Mouse (Mus musculus): ENCODE data around the gene Greb1. TPM values are rescaled to one million over a fixed set of nuclear protein-coding genes. Genes with fewer than 3 reads are reported as not detected.

The Greb1 gene
- total RNA-seq (2021): 10 to 100 TPM; 19.3 to 37.1 TPM
- long read RNA-seq, experiment 1, partial matches to known transcripts: 0 of 4 reads
- long read RNA-seq, experiment 1, other reads (novel, unspliced or antisense): 4 of 4 reads
- long read RNA-seq, experiment 2, partial matches to known transcripts: 2 of 5 reads
- long read RNA-seq, experiment 2, other reads (novel, unspliced or antisense): 3 of 5 reads

DNA sequence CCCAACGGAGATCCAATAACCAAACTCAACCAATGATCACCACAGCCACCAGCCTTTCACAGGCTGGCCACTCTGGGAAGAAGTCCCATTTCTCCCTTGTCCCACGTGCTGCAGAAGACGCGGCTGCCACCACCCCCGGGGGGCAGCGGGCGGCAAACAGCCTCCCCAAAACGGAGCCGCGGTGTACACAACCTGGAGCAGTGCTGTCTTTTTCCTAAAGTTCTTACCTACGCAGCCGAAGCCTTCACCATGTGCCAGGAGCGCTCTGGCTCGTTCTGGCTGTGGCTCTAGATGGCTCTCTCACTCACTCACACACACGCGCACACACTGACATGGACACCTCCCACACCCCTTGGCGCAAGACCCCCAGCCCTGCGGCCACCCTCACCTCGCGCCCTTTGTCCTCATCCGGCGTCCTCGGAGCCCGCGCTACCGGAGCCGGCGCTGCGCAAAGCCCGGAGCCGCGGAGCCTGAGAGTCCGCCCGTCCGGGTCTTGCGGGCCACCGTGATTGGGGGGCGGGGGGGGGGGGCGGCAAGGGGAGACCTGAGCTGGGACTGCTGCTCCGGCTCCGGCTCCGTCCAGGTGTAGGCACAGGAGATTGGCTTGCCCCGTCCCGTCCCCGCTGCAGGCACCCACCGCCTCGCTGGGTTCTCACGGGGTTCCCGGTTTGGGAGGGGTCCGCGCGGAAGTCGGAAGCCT lies at the start of gene Greb1:
Greb1 (minus strand) TSS at position 628 of the 700 bp plus-strand sequence.
- peak; percentile 69 for DNase-seq

DNA sequence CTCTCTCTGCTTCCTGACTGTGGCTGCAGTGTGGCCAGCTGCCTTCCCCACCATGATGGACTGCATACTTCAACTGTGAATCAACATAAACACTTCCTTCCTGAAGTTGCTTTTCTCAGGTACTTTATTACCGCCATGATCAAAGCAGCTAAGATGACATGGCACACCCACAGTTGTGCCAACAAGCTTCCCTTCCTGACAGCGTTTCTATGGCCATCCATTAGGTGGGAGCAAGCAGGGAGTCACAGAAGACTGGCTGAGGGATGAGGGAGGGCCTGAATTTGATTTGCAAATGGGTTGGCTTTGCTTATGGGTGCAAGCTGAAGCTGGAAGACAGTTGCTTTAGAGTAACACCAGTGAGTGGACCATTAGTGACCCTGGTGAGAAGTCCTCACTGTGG lies 49.1 kb upstream of the Greb1 start:
- DNase-seq: no peak

DNA sequence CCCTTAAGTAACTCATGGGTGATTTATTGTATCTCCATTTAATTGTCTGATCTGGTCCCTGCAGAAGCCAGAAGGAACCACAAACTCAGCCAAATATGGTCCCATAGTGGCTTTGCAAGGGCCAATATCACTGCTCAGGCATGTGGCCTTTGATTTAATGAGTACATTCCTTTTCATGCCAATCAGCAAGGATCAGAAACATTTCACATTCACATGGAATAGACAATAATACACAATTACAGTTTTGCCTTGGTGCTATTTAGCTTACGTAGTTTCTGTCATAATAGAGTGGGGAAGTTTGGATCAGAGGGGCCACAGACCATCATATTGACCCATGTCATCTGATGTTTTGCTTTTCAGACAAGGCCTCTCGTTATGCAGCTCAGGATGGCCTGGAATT lies 47.8 kb upstream of the Greb1 start:
- no peak for DNase-seq

DNA sequence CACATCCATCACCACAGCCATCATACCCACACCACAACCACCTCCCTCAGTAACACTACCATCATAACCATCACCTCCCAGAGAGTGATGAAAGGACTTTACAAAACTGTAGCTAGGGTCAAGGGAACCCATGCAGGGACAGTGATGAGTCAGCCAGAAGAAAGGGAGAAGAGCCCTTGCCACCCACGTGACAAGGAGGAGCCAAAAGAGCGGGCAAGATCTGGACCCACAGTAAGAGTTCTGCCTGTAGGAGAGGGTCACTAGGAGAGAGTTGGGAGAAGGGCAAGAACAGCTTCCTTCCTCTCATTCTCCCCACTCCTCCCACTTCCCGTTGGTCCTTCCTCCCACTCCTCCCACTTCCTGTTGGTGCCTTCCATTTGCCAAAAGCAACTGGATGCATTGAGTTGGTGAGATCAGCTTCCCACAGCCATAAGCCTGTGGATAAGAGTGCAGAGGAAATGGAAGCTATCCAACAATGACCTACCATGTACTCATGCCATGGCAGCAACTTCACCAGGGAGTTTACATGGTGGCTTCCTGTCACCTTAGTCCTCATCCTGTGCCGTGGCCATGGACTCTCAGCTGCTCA lies 46.6 kb upstream of the Greb1 start:
- DNase-seq: no peak

DNA sequence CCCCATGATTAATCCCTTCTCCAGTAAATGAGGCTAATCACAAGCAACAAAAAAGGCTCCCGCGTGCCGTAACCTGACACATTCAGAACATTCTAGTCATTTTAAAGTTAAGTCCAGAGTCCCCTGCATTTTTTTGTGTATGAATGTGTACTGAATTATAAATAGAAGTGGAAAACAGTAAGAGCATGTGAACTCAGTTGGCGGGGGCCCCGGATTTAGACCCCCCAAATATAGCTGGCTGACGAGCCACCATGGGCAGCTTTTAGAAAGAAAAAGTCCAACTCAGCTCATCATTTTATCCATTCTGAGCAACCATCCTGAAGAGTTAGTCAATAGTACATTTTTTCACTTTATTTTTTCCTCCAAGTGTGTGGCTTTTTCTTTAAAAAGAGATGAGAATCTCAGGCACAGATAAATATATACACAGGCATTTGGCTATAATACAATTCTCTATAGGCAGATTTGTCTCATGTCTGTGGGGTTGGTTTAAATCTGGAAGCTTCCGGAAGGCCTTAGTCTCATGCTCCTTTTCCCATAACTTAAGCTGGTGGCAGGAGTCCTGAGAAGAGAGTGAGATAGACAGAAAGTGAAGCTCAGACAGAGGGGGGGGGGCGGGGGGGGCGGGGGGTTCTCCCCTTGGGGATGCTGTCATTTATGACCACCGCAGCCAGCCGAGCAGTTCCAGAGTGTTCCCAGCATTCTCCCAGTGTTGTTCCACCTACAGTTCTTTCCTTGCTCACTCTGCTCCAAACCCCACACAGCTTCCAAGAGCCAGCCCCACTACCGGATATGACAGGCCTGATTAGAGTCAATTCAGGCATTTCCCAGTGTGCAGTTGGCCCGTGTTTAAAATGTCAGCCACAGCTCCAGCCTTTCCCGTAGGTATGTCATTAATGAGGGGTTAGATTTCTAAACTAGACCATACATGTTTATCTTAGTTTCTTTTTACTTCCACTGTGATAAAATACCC lies 44.2 kb upstream of the Greb1 start:
- DNase-seq: no peak

DNA sequence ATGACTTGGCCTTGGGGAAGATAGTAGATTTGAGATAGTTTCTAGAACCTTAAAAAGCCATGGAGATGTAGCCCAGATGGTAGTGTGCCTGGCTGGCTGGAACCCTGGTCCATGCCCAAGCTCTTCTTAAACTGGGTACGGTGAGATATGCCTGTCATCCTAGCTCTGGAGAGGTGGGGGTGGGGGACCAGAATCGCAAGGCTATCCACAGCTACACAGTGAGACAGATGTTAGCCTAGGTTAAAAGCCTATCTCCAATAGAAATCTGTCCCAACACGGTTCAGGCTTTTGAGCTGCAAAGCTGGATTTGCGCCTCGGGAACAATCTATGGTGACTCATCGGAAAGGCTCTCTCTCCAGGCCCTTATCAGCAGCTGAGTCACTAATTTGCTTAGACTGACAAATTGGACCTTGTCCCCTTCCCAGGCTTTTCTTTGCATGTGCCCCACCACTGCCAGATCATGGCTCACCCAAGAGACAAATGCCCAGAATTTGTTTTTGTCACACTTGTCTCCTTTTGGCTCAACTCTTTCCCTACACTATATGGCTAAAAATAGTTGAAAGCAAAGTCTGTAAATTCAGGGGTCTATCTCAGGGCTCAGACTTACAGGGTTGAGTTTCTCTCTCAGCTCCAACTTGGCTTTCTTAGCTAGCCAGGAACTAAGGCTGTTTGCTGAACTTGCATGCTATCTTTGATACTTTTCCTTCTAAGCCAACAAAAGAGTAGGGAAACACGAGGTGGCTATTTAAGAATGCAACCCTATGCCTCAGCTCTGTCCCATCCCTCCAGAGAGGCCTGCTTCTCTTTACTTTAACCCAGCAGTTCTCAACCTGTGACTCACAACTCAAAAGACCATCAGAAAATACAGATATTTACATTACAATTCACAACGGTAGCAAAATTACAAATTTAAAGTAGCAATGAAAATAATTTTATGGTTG lies 40.4 kb upstream of the Greb1 start:
- peak; percentile 65 for DNase-seq

DNA sequence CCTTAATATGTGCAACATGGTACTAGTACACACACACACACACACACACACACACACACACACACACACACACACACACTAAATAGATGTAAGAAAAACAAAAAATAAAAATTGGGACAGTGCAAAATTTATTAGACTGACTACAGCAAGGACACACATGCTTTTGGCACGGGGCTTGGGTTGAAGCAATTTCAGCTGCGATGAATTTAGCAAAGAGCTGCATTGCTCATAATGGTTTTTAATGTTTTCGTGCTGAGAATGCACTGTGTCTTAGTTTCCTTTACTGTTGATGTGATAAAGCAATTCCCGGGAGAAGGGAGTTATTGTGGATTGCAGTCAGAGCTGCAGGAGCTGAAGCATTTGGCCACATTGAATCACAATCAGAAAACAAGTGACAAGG lies 37.1 kb upstream of the Greb1 start:
- DNase-seq: peak; percentile 65

DNA sequence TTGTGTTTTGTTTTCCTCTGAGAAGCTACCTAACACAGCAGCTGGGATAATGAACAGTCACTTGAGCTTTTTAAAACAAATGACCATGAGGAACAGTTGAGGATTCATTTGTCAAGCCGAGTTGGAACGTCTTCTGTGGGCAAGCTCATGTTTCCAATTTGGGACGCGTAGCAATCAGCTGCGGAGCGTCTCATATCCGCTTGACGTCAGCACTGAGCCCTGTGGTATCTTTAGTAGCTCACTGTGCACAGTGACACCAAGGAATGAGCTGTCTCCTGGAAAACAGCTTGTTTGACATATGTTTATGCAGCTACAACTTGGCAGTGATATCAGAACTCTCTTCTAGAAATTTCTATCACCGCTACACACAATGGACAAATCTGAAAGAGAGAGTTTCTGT lies 35.5 kb upstream of the Greb1 start:
- peak; percentile 71 for DNase-seq

DNA sequence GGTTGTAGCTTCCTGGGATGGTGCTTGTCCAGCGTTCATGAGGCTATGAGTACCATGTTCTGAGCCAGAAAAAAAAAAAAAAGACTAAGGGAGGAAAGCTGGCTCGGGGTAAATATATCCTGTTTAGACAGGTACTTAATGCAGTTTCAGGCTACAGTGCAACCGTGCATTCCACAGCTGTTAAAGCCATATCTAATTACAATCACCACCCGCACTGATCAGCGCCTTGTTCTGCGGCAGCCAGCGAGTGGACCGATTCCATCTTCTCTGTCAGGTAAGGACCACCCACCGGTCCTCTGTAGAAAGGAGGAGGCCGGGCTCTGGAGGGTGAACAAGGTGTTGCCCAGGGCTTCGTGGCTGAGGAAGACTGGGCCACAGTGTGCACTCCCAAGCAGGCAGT lies 34.0 kb upstream of the Greb1 start:
- DNase-seq: no peak

DNA sequence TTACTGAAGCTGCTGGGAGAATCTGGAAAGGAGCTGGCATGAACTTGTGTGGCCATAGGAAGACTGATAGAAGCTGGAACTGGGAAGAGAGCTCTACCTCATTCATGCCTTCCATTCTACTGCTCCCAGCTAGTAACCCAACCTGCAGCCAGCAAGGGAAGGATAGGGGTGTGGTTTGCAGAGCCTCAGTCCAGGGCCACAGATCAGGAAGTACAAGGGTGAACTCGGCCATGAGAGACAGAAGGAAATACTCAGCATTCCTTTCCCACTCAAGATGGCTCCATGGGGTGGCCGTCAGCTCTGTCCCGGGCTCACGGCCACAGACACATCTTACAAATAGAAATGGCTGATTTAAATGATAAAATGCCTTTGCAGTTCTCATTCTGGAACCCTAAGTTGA lies 30.4 kb upstream of the Greb1 start:
- DNase-seq: no peak

DNA sequence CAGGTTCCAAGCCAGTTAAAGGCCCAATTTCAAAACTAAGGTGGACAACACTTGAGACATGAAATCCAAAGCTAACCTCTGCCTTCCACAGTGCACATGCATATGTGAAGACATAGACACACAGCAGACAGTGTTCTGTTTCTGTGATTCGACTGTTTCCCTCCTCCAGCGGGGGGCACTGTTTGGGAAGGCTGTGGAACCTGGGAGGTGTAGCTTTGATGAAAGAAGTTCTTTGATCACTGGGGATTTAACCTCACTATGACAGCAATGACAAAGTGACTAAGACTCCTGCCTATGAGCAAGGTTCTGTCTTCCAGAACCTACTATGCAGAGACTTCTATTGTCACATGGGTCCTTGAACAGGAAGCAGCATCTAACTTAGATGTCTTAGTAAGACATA lies 29.1 kb upstream of the Greb1 start:
- peak; percentile 50 for DNase-seq

DNA sequence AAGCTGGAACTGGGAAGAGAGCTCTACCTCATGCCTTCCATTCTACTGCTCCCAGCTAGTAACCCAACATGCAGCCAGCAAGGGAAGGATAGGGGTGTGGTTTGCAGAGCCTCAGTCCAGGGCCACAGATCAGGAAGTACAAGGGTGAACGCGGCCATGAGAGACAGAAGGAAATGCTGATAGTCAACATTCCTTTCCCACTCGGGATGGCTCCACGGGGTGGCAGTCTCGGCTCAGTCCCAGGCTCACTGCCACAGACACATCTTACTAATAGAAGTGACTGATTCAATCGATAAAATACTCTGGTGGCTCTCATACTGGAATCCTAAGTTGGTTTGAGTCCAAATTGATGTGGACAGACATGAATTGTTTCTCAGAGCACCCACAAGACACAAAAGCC lies 27.8 kb upstream of the Greb1 start:
- peak; percentile 72 for DNase-seq

DNA sequence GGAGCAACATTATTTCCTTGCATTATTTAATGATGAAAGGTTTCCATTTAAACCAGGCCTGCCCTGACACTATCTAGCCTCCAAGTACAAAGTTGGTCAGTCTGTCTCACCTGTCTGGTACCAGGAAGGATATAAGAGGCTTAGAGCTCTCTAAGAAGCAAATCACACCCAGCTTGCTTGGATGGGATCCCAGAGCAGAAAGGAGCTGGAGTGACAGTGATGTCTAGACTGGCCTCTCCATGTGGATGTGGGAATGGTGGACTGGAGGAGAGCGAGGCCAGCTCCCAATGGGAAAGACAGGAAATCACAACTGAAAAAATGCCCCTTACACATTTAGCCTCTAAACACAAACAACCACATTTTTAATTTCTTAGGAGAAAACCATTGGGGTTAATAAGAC lies 23.0 kb upstream of the Greb1 start:
- DNase-seq: no peak

DNA sequence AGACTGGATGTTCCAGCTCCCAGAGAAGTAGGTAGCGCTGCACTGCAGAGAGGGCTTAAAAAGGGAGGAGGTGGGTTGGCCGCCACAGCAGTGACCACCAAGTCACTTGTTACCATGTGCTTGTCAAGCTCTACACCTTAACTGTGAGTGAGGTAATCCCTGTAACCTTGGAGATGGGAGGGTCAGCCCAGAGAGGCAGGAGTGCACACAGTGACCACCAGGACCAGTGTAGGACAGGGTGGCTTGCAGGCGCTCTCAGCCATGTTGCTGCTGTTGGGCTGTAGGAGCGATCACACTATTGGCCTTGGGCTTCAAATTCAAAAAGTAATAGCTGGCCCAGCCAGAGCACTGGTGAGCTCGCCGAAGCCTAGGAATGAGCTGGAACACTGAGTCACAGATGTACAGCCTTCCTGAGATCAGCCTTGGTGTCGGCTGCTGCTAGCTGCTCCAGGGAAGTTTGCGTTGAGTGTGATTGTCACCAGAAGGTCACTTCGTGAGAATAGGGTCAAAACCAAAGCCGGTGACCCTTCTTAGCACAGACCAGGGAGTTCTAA lies 21.6 kb upstream of the Greb1 start:
- DNase-seq: peak; percentile 56

DNA sequence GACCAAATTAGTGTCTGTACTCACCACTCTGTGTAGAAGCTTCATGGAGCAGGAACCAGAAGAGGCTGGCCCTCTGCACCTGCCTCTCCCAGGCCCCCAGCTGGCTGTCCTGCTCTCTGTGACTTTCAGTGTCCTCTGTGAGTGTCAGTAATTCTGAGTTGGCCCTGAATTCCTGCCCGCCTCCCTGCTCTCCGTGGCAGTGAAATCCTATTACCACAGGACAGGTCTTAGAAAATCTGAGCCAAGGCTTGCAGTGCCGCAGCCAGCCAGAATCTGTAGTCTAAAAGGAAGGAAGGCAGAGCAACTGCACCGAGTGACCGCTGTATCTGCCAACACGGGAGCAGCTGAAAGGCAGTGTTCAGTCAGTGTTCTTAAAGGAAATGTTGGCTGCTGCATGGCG lies 20.1 kb upstream of the Greb1 start:
- peak; percentile 49 for DNase-seq

DNA sequence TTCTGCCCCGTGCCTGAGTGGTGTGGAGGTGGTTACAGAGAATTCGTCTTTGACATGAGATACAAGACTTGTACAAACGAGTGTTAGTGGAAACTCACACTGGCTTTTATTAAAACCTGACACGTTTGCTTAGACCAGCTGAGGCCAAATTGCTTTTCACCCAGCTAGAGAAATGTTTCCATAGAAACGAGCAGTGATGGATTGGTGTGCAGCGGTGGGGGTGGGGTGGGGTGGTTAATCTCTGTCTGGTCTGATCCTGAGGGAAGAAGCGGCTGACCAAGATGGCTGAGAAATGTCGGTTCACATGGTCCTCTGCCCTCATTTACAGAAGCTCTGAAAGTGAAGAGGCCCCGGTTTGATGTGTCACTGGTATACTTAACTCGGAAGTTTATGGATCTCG lies 17.8 kb upstream of the Greb1 start:
- no peak for DNase-seq

DNA sequence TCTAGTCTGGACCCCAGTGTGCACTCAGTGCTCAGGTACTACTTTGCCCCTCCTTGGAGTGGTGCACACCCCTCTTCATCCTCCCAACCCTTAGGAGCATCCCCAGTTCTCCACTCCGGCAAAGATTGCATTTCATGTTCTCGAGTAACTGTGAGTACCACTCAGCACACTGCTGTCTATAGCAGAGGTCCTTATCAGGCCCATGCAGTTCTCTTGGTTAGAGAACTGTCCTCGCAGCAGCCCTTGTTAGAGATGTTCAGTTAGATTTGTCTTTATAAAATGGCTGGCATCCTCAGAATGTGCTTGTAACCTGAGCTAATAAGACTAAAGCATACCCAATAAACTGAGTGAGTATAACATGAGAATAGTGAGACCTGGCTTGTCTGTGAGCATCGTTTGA lies 16.5 kb upstream of the Greb1 start:
- no peak for DNase-seq

DNA sequence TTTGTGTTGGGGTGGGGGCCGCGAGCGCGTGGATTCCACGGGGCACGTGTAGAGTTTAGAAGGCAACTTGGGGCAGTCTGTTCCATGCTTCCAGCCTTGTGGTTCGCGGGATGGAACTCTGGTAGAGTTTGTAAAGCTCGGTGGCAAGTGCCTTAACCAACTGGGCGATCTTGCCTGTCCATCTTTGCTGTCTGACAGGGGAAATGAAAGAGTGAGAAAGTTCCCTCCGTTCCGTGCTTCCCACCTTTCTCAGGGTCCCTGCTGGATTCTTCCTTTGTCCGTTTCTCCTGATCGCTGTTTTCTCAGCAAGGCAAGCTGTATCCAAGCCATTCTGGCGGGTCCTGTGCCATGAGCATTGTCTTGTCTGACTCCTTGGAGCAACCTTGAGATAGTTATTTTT lies 10.8 kb upstream of the Greb1 start:
- DNase-seq: no peak

DNA sequence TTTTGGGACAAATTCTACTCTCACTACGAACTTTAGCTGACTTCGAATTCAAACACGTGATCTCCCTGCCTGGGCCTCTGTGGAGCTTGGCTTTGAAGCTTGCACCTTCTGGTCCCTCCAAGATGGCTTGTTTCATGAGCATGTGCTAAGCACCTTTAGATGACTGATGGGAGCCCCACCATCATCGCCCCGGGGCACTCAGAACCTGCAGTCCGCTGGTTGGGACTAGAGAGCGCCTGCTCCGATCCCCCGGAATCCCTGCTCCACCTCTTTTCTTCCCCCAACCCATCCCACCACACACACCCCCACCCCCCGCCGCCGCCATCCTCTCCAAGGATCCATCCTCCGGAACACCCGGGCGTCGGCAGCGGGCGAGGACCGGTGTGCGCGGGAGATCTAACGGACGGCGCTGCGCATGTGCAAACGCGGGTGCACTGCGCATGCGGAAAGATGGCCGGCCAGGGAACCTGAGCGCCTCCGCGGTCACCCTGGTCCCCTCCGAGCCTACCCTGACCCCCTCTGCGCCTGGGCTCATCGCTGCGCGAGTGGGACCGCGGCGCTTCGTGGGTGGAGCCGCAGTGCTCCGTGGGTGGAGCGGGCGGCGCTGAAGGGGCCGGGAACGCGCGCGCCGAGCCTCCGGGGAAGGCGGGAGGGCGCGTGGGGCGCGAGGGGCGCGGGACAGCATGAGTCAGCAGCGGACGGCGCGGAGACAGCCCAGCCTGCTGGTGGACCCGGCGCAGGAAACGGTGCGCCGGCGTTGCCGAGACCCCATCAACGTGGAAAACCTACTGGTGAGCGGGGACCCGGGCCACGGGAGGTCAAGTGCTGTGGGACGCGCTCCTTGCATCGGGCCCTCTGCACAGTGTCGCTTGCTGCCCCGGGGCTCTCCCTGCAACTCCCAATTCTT lies 10.1 kb upstream of the Greb1 start, which contains the start of gene E2f6:
E2f6 (plus strand) TSS at position 439 of the 907 bp plus-strand sequence.
- peak; percentile 89 for DNase-seq

DNA sequence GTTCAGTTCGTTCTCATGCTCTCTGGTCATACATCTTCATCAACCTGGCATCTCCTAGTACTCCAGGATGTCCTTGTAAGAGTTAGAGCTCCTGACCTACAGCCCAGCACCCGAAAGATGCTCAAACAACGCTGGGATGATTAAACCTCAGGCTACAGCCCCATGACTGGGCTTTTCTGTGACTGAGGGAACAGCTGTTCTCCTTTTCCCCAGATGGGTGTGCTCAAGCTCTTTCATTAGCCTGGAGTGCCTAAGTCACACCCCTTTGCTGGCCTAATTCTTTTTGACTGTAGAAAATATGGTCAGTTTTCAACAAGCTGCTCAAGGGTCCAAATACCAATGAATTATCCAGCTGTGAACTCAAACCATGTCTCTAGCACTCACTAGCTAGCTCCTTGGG lies 7.4 kb upstream of the Greb1 start:
- peak; percentile 56 for DNase-seq

Measured in adrenal gland, postnatal 10 days (tissue).